Mouse (Mus musculus): ENCODE measurements around the gene Xrn1. TPM values are rescaled to one million over a fixed set of nuclear protein-coding genes. Genes with fewer than 3 reads are reported as not detected.
A peak's percentile ranks its signal among the peaks of the same experiment; 100 is the strongest.
"Not testable (repeated sequence)": the region's sequence is repeated elsewhere in the genome, so short reads cannot be mapped to it uniquely, and the experiment has no call there.

Gene Xrn1
- polyA plus RNA-seq (2012; rRNA removed), result 14.2 and 15.5 TPM in 2 replicates

- under 1% methylated on average over 57 of the region's 57 CpGs for WGBS
- Histone ChIP-seq H3K27me3 (ENCODE audit: control insufficient read depth, insufficient read depth, low read length) (no peaks in the 10 kb centered on the region), H3K27ac (ENCODE audit: insufficient read depth, low read length) (peak within 1 kb of the TSS; percentile 30), H3K4me1 (ENCODE audit: control insufficient read depth, insufficient read depth, low read length) (no peaks in the 10 kb centered on the region; the same call in 1 of the 2 replicates), H3K4me3 (replicated peaks; ENCODE audit: insufficient read depth, low read depth, low read length) (peak within 1 kb of the TSS; percentile 91)
- DNase-seq, result peak; percentile 92 to 93
- peak; percentile 74; the same call in 1 of the 2 replicates for TF ChIP-seq POLR2A (IDR thresholded peaks at IDR 0.05; ENCODE audit: borderline replicate concordance, insufficient read depth, low read length)
- no peak for TF ChIP-seq CTCF (IDR thresholded peaks at IDR 0.05; ENCODE audit: borderline replicate concordance, insufficient read depth, low read depth, low read length)
Observed at GRCm38 (mm10) chr9:95954585-95955461, at the start of gene Xrn1. TSS of gene Xrn1 (plus strand) at chr9:95954760.

- TF ChIP-seq CTCF (IDR thresholded peaks at IDR 0.05; ENCODE audit: borderline replicate concordance, insufficient read depth, low read depth, low read length), result no peak
- no peaks in the 10 kb centered on the region for H3K27me3 ChIP-seq (ENCODE audit: control insufficient read depth, insufficient read depth, low read length)
- no peaks in the 10 kb centered on the region for H3K4me1 ChIP-seq (ENCODE audit: control insufficient read depth, insufficient read depth, low read length)
- no peak for DNase-seq
- no peak overlapping the region for H3K27ac ChIP-seq (ENCODE audit: insufficient read depth, low read length)
- H3K4me3 ChIP-seq (replicated peaks; ENCODE audit: insufficient read depth, low read depth, low read length), result no peak overlapping the region
Observed at GRCm38 (mm10) chr9:95932855-95933254, 21.7 kb upstream of the Xrn1 start.

GRCm38 (mm10) chr9:95953658-95954057 lies 902 bp upstream of the Xrn1 start:
- WGBS, result 67% methylated on average over 4 of the region's 4 CpGs
- DNase-seq, result peak; percentile 14 to 17
- Histone ChIP-seq H3K27me3 (ENCODE audit: control insufficient read depth, insufficient read depth, low read length) (no peaks in the 10 kb centered on the region), H3K4me3 (replicated peaks; ENCODE audit: insufficient read depth, low read depth, low read length) (no peak overlapping the region), H3K27ac (ENCODE audit: insufficient read depth, low read length) (no peak overlapping the region), H3K4me1 (ENCODE audit: control insufficient read depth, insufficient read depth, low read length) (no peaks in the 10 kb centered on the region)
- no peak for TF ChIP-seq CTCF (IDR thresholded peaks at IDR 0.05; ENCODE audit: borderline replicate concordance, insufficient read depth, low read depth, low read length)
- TF ChIP-seq POLR2A (IDR thresholded peaks at IDR 0.05; ENCODE audit: borderline replicate concordance, insufficient read depth, low read length), result no peak

GRCm38 (mm10) chr9:95954226-95954584 lies 355 bp upstream of the Xrn1 start:
- Histone ChIP-seq H3K27me3 (ENCODE audit: control insufficient read depth, insufficient read depth, low read length) (no peaks in the 10 kb centered on the region), H3K4me3 (replicated peaks; ENCODE audit: insufficient read depth, low read depth, low read length) (peak overlapping the region; percentile 91), H3K4me1 (ENCODE audit: control insufficient read depth, insufficient read depth, low read length) (no peaks in the 10 kb centered on the region), H3K27ac (ENCODE audit: insufficient read depth, low read length) (peak overlapping the region; percentile 9; the same call in 1 of the 2 replicates)
- TF ChIP-seq CTCF (IDR thresholded peaks at IDR 0.05; ENCODE audit: borderline replicate concordance, insufficient read depth, low read depth, low read length) (no peak), POLR2A (IDR thresholded peaks at IDR 0.05; ENCODE audit: borderline replicate concordance, insufficient read depth, low read length) (no peak)
- WGBS, result under 1% methylated on average over 7 of the region's 7 CpGs
- DNase-seq, result no peak

GRCm38 (mm10) chr9:95957611-95958010 lies 3.1 kb downstream of the Xrn1 start:
- no peak for TF ChIP-seq CTCF (IDR thresholded peaks at IDR 0.05; ENCODE audit: borderline replicate concordance, insufficient read depth, low read depth, low read length)
- no peak for TF ChIP-seq POLR2A (IDR thresholded peaks at IDR 0.05; ENCODE audit: borderline replicate concordance, insufficient read depth, low read length)
- H3K27me3 ChIP-seq (ENCODE audit: control insufficient read depth, insufficient read depth, low read length), result no peaks in the 10 kb centered on the region
- 90% methylated on average over 2 of the region's 2 CpGs for WGBS

GRCm38 (mm10) chr9:95958041-95958730 lies 3.6 kb downstream of the Xrn1 start:
- Histone ChIP-seq H3K27me3 (ENCODE audit: control insufficient read depth, insufficient read depth, low read length) (no peaks in the 10 kb centered on the region), H3K4me3 (replicated peaks; ENCODE audit: insufficient read depth, low read depth, low read length) (no peak overlapping the region), H3K4me1 (ENCODE audit: control insufficient read depth, insufficient read depth, low read length) (no peaks in the 10 kb centered on the region; the same call in 1 of the 2 replicates), H3K27ac (ENCODE audit: insufficient read depth, low read length) (no peak overlapping the region)
- no peak for DNase-seq
- whole genome bisulfite sequencing, result 91% methylated on average over 7 of the region's 7 CpGs
- TF ChIP-seq POLR2A (IDR thresholded peaks at IDR 0.05; ENCODE audit: borderline replicate concordance, insufficient read depth, low read length) (no peak), CTCF (IDR thresholded peaks at IDR 0.05; ENCODE audit: borderline replicate concordance, insufficient read depth, low read depth, low read length) (no peak)

More at GRCm38 (mm10) chr9:95957611-95958010, 3.1 kb downstream of the Xrn1 start:
- Histone ChIP-seq H3K4me3 (replicated peaks; ENCODE audit: insufficient read depth, low read depth, low read length) (no peak overlapping the region), H3K4me1 (ENCODE audit: control insufficient read depth, insufficient read depth, low read length) (no peaks in the 10 kb centered on the region; the same call in 1 of the 2 replicates), H3K27ac (ENCODE audit: insufficient read depth, low read length) (no peak overlapping the region)
- no peak for DNase-seq

GRCm38 (mm10) chr9:95958731-95959105 lies 4.2 kb downstream of the Xrn1 start:
- not testable (repeated sequence) for H3K4me1 ChIP-seq (ENCODE audit: control insufficient read depth, insufficient read depth, low read length); H3K4me3 ChIP-seq (replicated peaks; ENCODE audit: insufficient read depth, low read depth, low read length); H3K27ac ChIP-seq (ENCODE audit: insufficient read depth, low read length); H3K27me3 ChIP-seq (ENCODE audit: control insufficient read depth, insufficient read depth, low read length); DNase-seq
- 98% methylated on average over 2 of the region's 2 CpGs for WGBS

- Histone ChIP-seq H3K27me3 (ENCODE audit: control insufficient read depth, insufficient read depth, low read length) (no peaks in the 10 kb centered on the region), H3K27ac (ENCODE audit: insufficient read depth, low read length) (no peak overlapping the region), H3K4me1 (ENCODE audit: control insufficient read depth, insufficient read depth, low read length) (no peaks in the 10 kb centered on the region; the same call in 1 of the 2 replicates), H3K4me3 (replicated peaks; ENCODE audit: insufficient read depth, low read depth, low read length) (no peak overlapping the region)
- TF ChIP-seq POLR2A (IDR thresholded peaks at IDR 0.05; ENCODE audit: borderline replicate concordance, insufficient read depth, low read length) (no peak), CTCF (IDR thresholded peaks at IDR 0.05; ENCODE audit: borderline replicate concordance, insufficient read depth, low read depth, low read length) (no peak)
- DNase-seq, result no peak
- 71% methylated on average over 6 of the region's 6 CpGs for WGBS
Observed at GRCm38 (mm10) chr9:95959246-95959645, 4.7 kb downstream of the Xrn1 start.

Measured in cerebellum, adult 2 months (tissue).